Mouse (Mus musculus) myocyte (in vitro differentiated cells): ENCODE measurements at regions not wholly inside any gene's neighbourhood (a gene's known extent, or its start where the extent isn't known, plus 50 kb on each side); places are given as distances from the start of the nearest gene placed in this dataset.

ENCODE experiments used
- H3K27me3 ChIP-seq: one replicate; pipeline ENCODE4 v1.6.1; 2011; ENCODE audit not compliant: control insufficient read depth, insufficient read depth, insufficient read length
- H3K36me3 ChIP-seq: one replicate; pipeline ENCODE4 v1.6.1; 2011; ENCODE audit not compliant: control insufficient read depth, insufficient read depth
- H3K4me2 ChIP-seq: one replicate; pipeline ENCODE4 v1.6.1; 2011; ENCODE audit warnings: low read depth, control low read depth
- H3K4me3 ChIP-seq: one replicate; pipeline ENCODE4 v1.5.1; 2011; ENCODE audit warnings: mild to moderate bottlenecking, control low read depth, moderate library complexity
- H3K79me2 ChIP-seq: one replicate; pipeline ENCODE4 v1.6.1; 2011; ENCODE audit not compliant: control insufficient read depth, insufficient read depth
- H3ac ChIP-seq: one replicate; pipeline ENCODE4 v1.6.1; 2011; ENCODE audit not compliant: control insufficient read depth, insufficient read length
- CEBPB ChIP-seq: IDR thresholded peaks from 2 replicates; pipeline ENCODE4 v1.6.1; 2011; ENCODE audit warnings: mild to moderate bottlenecking, moderate library complexity; ENCODE audit not compliant: poor library complexity, insufficient read depth, severe bottlenecking
- E2F4 ChIP-seq: IDR thresholded peaks from one replicate; pipeline ENCODE4 v1.6.1; 2011; ENCODE audit warnings: mild to moderate bottlenecking, control low read depth, moderate library complexity; ENCODE audit not compliant: insufficient read depth
- MAX ChIP-seq: IDR thresholded peaks from one replicate; pipeline ENCODE4 v1.6.1; 2011; ENCODE audit warnings: low read depth, mild to moderate bottlenecking, control low read depth
- MYOD1 ChIP-seq, 3 experiments: IDR thresholded peaks; one replicate each; pipeline ENCODE4 v1.6.1; 2011; ENCODE audit warnings: control low read depth in 2 of 3, low read depth in 2 of 3, mild to moderate bottlenecking in 2 of 3, moderate library complexity in 1 of 3; ENCODE audit not compliant: insufficient read length in 2 of 3, control insufficient read depth in 1 of 3
- MYOG ChIP-seq, 3 experiments: IDR thresholded peaks; one replicate each; pipeline ENCODE4 v1.6.1; 2011; ENCODE audit warnings: control low read depth in 2 of 3, low read depth in 2 of 3, mild to moderate bottlenecking in 2 of 3; ENCODE audit not compliant: insufficient read length in 2 of 3, control insufficient read depth in 1 of 3, insufficient read depth in 1 of 3
- POLR2A ChIP-seq: IDR thresholded peaks from one replicate; pipeline ENCODE4 v1.6.1; 2011; ENCODE audit warnings: low read depth, mild to moderate bottlenecking, control low read depth, moderate library complexity; ENCODE audit not compliant: insufficient read length
- POLR2AphosphoS2 ChIP-seq: IDR thresholded peaks from one replicate; pipeline ENCODE4 v1.6.1; 2011; ENCODE audit warnings: low read depth, control low read depth; ENCODE audit not compliant: insufficient read length
- REST ChIP-seq: IDR thresholded peaks from one replicate; pipeline ENCODE4 v1.6.1; 2011; ENCODE audit warnings: mild to moderate bottlenecking, control low read depth, moderate library complexity; ENCODE audit not compliant: insufficient read depth, insufficient read length
- SRF ChIP-seq: IDR thresholded peaks from one replicate; pipeline ENCODE4 v1.6.1; 2011; ENCODE audit warnings: low read depth; ENCODE audit not compliant: control insufficient read depth, insufficient read length
- TCF12 ChIP-seq: IDR thresholded peaks from one replicate; pipeline ENCODE4 v1.6.1; 2011; ENCODE audit warnings: mild to moderate bottlenecking, control low read depth; ENCODE audit not compliant: poor library complexity, insufficient read depth, severe bottlenecking
- TCF3 ChIP-seq: IDR thresholded peaks from one replicate; pipeline ENCODE4 v1.6.1; 2011; ENCODE audit warnings: low read depth, control low read depth; ENCODE audit not compliant: insufficient read length
- USF1 ChIP-seq: IDR thresholded peaks from one replicate; pipeline ENCODE4 v1.6.1; 2011; ENCODE audit warnings: low read depth, mild to moderate bottlenecking, control low read depth, moderate library complexity

DNA sequence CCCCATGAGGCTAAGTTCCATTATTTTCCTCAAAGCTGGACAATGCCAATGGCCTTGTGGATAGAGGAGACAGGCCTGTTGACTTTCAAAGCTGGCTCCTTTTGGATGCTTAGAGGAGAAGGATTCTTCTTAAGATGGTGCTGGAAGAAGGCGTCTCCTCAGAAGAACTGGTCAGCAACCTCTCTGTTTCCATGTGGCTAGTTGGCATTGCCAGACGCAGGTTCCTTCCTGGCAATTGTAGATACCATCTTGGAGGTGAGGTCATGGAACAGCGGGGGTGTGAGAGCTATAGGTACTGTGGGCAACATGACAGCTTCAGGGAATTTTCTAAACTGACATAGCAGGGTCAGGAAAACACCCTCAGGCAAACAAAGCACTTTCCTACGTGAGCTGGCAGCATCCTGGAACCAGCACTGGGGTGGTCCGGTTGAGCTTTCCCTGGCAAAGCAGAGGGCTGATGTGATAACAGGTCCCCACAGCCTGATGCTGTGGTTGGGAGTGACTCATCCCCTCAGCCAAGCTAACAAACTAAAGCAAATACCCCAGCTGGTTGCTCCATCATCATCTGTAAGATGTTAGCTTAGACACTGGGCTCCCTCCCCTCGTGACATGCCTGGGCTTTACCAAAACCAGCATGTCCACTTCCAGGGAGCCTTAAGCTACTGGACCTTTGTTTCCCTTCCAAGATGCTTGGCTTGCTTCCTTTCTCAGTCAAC, 348.5 kb downstream of the Gm49356 start:
- Histone ChIP-seq H3K4me3 (no peak overlapping the region), H3K79me2 (no peaks in the 10 kb centered on the region), H3K36me3 (no peaks in the 10 kb centered on the region), H3K27me3 (no peaks in the 10 kb centered on the region), H3ac (no peak overlapping the region), H3K4me2 (peak overlapping the region; percentile 43)
- TF ChIP-seq TCF3, result no peak
- peak; percentile 51; the same call in 1 of the 2 replicates for TF ChIP-seq CEBPB
- TF ChIP-seq SRF, result peak; percentile 27
- no peak for TF ChIP-seq POLR2AphosphoS2
- TF ChIP-seq MYOD1 (IDR thresholded peaks at IDR 0.05; ENCODE audit: control insufficient read depth in 1 of 3, insufficient read length in 2 of 3, low read depth in 2 of 3), result peak in 1 of 3 experiments; percentile 19
- no peak for TF ChIP-seq MAX
- TF ChIP-seq POLR2A, result no peak
- no peak for TF ChIP-seq REST
- no peak for TF ChIP-seq TCF12
- TF ChIP-seq USF1, result no peak
- TF ChIP-seq MYOG (IDR thresholded peaks at IDR 0.05; ENCODE audit: control insufficient read depth in 1 of 3, insufficient read depth in 1 of 3, insufficient read length in 2 of 3, low read depth in 2 of 3), result no peak

GRCm38 (mm10) chr15:59241752-59242151, 352.7 kb downstream of the Gm49356 start:
- Histone ChIP-seq H3ac (no peak overlapping the region), H3K36me3 (no peaks in the 10 kb centered on the region), H3K4me2 (no peak overlapping the region), H3K27me3 (no peaks in the 10 kb centered on the region), H3K79me2 (no peaks in the 10 kb centered on the region), H3K4me3 (no peak overlapping the region)
- TF ChIP-seq E2F4, result no peak
- peak in 2 of 3 experiments; percentile 39 to 81 for TF ChIP-seq MYOD1 (IDR thresholded peaks at IDR 0.05; ENCODE audit: control insufficient read depth in 1 of 3, insufficient read length in 2 of 3, low read depth in 2 of 3)
- TF ChIP-seq CEBPB, result peak; percentile 66; the same call in 1 of the 2 replicates

DNA sequence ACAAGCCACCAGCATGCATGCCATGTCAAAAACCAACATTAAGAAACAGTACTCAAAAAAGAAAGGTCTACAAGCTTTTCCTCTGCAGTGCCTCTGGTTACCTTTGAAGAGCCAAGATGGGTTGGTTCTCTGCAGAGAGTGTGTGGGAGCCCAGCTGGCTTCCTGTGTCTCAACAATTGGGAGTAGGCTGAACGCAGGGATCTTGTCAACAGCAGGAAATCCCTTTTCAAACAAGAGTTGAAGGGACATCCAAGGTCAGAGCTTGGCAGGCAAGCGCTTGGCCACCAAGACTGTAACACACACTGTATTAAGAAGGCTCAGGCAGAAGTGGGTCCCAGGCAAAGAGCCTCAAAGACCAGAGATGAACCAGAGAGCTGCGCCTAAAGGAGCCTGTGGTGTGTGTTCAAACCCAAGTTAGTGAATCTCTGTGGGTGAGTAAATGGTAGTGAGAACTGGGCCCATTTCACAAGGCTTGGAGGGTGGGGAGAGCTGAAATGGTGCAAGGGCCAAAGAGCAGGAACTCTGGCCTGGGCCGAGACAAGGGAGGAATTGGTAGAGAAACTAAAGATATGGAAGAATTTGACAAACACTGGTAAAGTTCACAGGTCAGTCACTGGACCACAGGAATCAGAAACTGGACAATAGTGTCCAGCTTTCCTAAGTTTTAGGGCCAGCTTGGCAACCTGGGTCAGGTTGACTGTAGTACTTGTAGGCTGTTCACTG, 357.0 kb downstream of the Gm49356 start:
- no peak overlapping the region for H3ac ChIP-seq
- no peak overlapping the region for H3K4me3 ChIP-seq
- H3K79me2 ChIP-seq, result no peaks in the 10 kb centered on the region
- TF ChIP-seq POLR2AphosphoS2, result no peak
- TF ChIP-seq SRF, result no peak
- no peak for TF ChIP-seq REST
- TF ChIP-seq MAX, result no peak
- no peaks in the 10 kb centered on the region for H3K36me3 ChIP-seq
- H3K4me2 ChIP-seq, result no peak overlapping the region
- H3K27me3 ChIP-seq, result no peaks in the 10 kb centered on the region

DNA sequence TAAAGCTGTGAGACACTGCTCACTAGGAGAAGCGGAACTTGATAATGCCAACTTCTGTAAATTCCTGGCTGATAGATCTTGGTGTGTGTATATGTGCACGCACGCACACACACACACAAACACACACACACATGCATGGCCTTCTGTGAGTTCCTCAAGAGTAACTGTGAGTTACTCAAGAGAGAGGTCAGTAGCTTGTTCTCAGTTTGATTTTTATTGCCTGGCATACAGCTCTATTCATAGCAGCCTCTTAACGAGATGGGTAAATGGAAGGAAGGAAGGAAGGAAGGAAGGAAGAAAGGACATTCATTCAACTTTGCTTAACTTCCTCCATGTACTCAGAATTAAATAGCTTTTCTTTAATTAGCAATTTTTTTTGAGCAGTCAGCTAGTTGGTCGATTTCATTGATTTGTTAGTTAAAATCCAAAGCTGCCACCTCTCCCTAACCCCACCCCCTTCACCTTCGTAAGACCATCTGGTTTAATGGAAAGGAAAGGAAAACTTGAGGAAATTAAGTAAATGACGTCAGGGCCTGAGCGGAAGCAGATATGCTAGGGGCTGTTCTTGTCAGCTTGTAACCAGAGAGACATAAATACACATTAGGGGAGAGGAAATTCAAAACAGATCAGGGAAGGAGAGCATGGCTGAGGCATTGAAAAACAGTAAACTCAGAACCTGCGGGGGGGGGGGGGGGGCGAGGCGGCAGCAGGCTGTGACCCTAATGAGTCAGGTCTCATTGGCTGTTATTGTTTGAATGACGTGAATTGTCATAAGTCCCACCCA, 359.6 kb downstream of the Gm49356 start:
- Histone ChIP-seq H3K36me3 (no peaks in the 10 kb centered on the region), H3ac (no peak overlapping the region), H3K4me2 (no peak overlapping the region), H3K4me3 (no peak overlapping the region), H3K27me3 (no peaks in the 10 kb centered on the region), H3K79me2 (no peaks in the 10 kb centered on the region)
- no peak for TF ChIP-seq TCF3
- no peak for TF ChIP-seq USF1
- no peak for TF ChIP-seq REST
- TF ChIP-seq POLR2AphosphoS2, result no peak
- TF ChIP-seq MYOD1 (IDR thresholded peaks at IDR 0.05; ENCODE audit: control insufficient read depth in 1 of 3, insufficient read length in 2 of 3, low read depth in 2 of 3), result no peak
- no peak for TF ChIP-seq MYOG (IDR thresholded peaks at IDR 0.05; ENCODE audit: control insufficient read depth in 1 of 3, insufficient read depth in 1 of 3, insufficient read length in 2 of 3, low read depth in 2 of 3)

DNA sequence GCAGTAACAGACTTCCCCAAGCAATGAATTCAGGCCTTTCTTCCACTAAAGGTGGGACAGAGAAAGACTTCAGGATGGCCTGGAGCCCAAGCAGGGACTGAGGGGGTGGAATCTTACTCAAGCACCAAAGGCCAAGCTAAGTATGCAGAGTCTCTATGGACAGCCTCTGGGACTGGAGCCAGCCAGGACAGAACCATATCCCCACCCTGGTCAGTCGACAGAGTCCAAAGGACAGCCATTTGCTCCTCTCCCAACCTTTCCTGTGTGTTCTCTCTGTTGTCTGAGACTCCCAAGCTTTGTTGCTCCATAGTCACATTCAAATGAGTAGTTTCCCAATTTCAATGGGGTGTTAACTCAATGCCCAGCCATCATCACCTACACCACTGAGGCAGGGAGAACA, 372.3 kb downstream of the Gm49356 start:
- H3ac ChIP-seq, result no peak overlapping the region

More for the DNA sequence above, 372.3 kb downstream of the Gm49356 start:
- H3K36me3 ChIP-seq, result no peaks in the 10 kb centered on the region
- H3K4me3 ChIP-seq, result no peak overlapping the region
- no peaks in the 10 kb centered on the region for H3K79me2 ChIP-seq
- H3K4me2 ChIP-seq, result no peak overlapping the region
- TF ChIP-seq POLR2AphosphoS2 (no peak), USF1 (no peak), MYOD1 (IDR thresholded peaks at IDR 0.05; ENCODE audit: control insufficient read depth in 1 of 3, insufficient read length in 2 of 3, low read depth in 2 of 3) (no peak), CEBPB (no peak), MYOG (IDR thresholded peaks at IDR 0.05; ENCODE audit: control insufficient read depth in 1 of 3, insufficient read depth in 1 of 3, insufficient read length in 2 of 3, low read depth in 2 of 3) (no peak), POLR2A (no peak), REST (no peak), E2F4 (no peak), MAX (no peak), SRF (no peak), TCF12 (no peak), TCF3 (no peak)
- H3K27me3 ChIP-seq, result no peaks in the 10 kb centered on the region
